Mouse (Mus musculus): ENCODE results near the gene Mlc1.

DNA sequence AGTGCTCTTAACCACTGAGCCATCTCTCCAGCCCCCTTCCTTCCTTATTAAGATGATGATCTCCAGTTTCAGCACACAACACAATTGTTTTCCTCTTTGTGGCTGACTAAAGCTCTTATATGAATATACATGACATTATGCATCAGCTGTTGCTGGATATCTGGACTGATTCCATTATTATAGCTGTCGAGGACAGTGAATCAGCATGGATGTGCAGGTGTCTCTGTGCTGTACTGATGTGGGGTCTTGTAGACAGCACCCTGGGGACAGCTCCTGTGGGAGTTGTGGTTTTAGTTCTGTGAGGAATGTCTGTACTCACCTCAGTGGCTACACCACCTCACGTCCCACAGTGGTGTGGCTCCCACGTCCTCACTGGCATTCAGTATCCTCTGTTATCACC is 22.4 kb upstream of the Mlc1 start:
- TF ChIP-seq CTCF (IDR thresholded peaks at IDR 0.05; ENCODE audit: borderline replicate concordance, control insufficient read depth, extremely low read depth, insufficient read depth, low read length, poor library complexity) = no peak
- no peak for TF ChIP-seq POLR2A (IDR thresholded peaks at IDR 0.05; ENCODE audit: control insufficient read depth, extremely low read depth, insufficient read depth, low read length, poor library complexity)
